Mouse (Mus musculus): ENCODE results near the gene Snrnp25. TPM values are rescaled to one million over a fixed set of nuclear protein-coding genes. Genes with fewer than 3 reads are reported as not detected.

Snrnp25 gene
- polyA plus RNA-seq, 1 experiment: 58.3 TPM

- no peak overlapping the region for H3K4me3 ChIP-seq
- peaks cover 35% of the 10 kb centered on the region for H3K36me3 ChIP-seq (ENCODE audit: control insufficient read depth, insufficient read depth)
- no peaks in the 10 kb centered on the region for H3K27me3 ChIP-seq (ENCODE audit: control insufficient read depth, insufficient read depth, insufficient read length)
- no peak for TF ChIP-seq REST (IDR thresholded peaks at IDR 0.05; ENCODE audit: insufficient read depth, insufficient read length)
- TF ChIP-seq MAX (IDR thresholded peaks at IDR 0.05; ENCODE audit: low read depth): no peak
- TF ChIP-seq TCF3 (IDR thresholded peaks at IDR 0.05; ENCODE audit: insufficient read length, low read depth): no peak
- no peak for TF ChIP-seq POLR2AphosphoS2 (IDR thresholded peaks at IDR 0.05; ENCODE audit: insufficient read length, low read depth)
- TF ChIP-seq CEBPB (IDR thresholded peaks at IDR 0.05; ENCODE audit: insufficient read depth, poor library complexity, severe bottlenecking): no peak
- TF ChIP-seq POLR2A (IDR thresholded peaks at IDR 0.05; ENCODE audit: insufficient read length, low read depth): no peak
- no peak for TF ChIP-seq SRF (IDR thresholded peaks at IDR 0.05; ENCODE audit: control insufficient read depth, insufficient read length, low read depth)
- no peak for TF ChIP-seq MYOG (IDR thresholded peaks at IDR 0.05; ENCODE audit: control insufficient read depth in 1 of 3, insufficient read depth in 1 of 3, insufficient read length in 2 of 3, low read depth in 2 of 3)
- no peak for TF ChIP-seq TCF12 (IDR thresholded peaks at IDR 0.05; ENCODE audit: insufficient read depth, poor library complexity, severe bottlenecking)
- TF ChIP-seq USF1 (IDR thresholded peaks at IDR 0.05; ENCODE audit: low read depth): no peak
- no peak for TF ChIP-seq E2F4 (IDR thresholded peaks at IDR 0.05; ENCODE audit: insufficient read depth)
- TF ChIP-seq MYOD1 (IDR thresholded peaks at IDR 0.05; ENCODE audit: control insufficient read depth in 1 of 3, insufficient read length in 2 of 3, low read depth in 2 of 3): no peak
- H3K79me2 ChIP-seq (ENCODE audit: control insufficient read depth, insufficient read depth): no peaks in the 10 kb centered on the region
- no peak overlapping the region for H3K4me2 ChIP-seq (ENCODE audit: low read depth)
- H3ac ChIP-seq (ENCODE audit: control insufficient read depth, insufficient read length): no peak overlapping the region
Measured at GRCm38 (mm10) chr11:32243205-32243955, 38.2 kb downstream of the Snrnp25 start.

GRCm38 (mm10) chr11:32244064-32244463 is 38.8 kb downstream of the Snrnp25 start:
- no peak overlapping the region for H3K4me2 ChIP-seq (ENCODE audit: low read depth)

GRCm38 (mm10) chr11:32244617-32245016 is 39.4 kb downstream of the Snrnp25 start:
- no peak for TF ChIP-seq CEBPB (IDR thresholded peaks at IDR 0.05; ENCODE audit: insufficient read depth, poor library complexity, severe bottlenecking)
- TF ChIP-seq POLR2A (IDR thresholded peaks at IDR 0.05; ENCODE audit: insufficient read length, low read depth): no peak
- no peak for TF ChIP-seq MYOD1 (IDR thresholded peaks at IDR 0.05; ENCODE audit: control insufficient read depth in 1 of 3, insufficient read length in 2 of 3, low read depth in 2 of 3)
- no peak for TF ChIP-seq SRF (IDR thresholded peaks at IDR 0.05; ENCODE audit: control insufficient read depth, insufficient read length, low read depth)
- TF ChIP-seq MAX (IDR thresholded peaks at IDR 0.05; ENCODE audit: low read depth): no peak
- no peak for TF ChIP-seq TCF12 (IDR thresholded peaks at IDR 0.05; ENCODE audit: insufficient read depth, poor library complexity, severe bottlenecking)
- no peak for TF ChIP-seq REST (IDR thresholded peaks at IDR 0.05; ENCODE audit: insufficient read depth, insufficient read length)
- no peak for TF ChIP-seq TCF3 (IDR thresholded peaks at IDR 0.05; ENCODE audit: insufficient read length, low read depth)
- no peak for TF ChIP-seq E2F4 (IDR thresholded peaks at IDR 0.05; ENCODE audit: insufficient read depth)
- TF ChIP-seq USF1 (IDR thresholded peaks at IDR 0.05; ENCODE audit: low read depth): no peak
- TF ChIP-seq MYOG (IDR thresholded peaks at IDR 0.05; ENCODE audit: control insufficient read depth in 1 of 3, insufficient read depth in 1 of 3, insufficient read length in 2 of 3, low read depth in 2 of 3): no peak
- no peak for TF ChIP-seq POLR2AphosphoS2 (IDR thresholded peaks at IDR 0.05; ENCODE audit: insufficient read length, low read depth)
- Histone ChIP-seq H3ac (ENCODE audit: control insufficient read depth, insufficient read length) (no peak overlapping the region), H3K27me3 (ENCODE audit: control insufficient read depth, insufficient read depth, insufficient read length) (no peaks in the 10 kb centered on the region), H3K79me2 (ENCODE audit: control insufficient read depth, insufficient read depth) (no peaks in the 10 kb centered on the region), H3K4me3 (no peak overlapping the region), H3K36me3 (ENCODE audit: control insufficient read depth, insufficient read depth) (peaks cover 34% of the 10 kb centered on the region), H3K4me2 (ENCODE audit: low read depth) (no peak overlapping the region)

More at GRCm38 (mm10) chr11:32244064-32244463, 38.8 kb downstream of the Snrnp25 start:
- Histone ChIP-seq H3K4me3 (no peak overlapping the region), H3ac (ENCODE audit: control insufficient read depth, insufficient read length) (no peak overlapping the region), H3K79me2 (ENCODE audit: control insufficient read depth, insufficient read depth) (no peaks in the 10 kb centered on the region), H3K36me3 (ENCODE audit: control insufficient read depth, insufficient read depth) (peaks cover 29% of the 10 kb centered on the region), H3K27me3 (ENCODE audit: control insufficient read depth, insufficient read depth, insufficient read length) (no peaks in the 10 kb centered on the region)
- TF ChIP-seq CEBPB (IDR thresholded peaks at IDR 0.05; ENCODE audit: insufficient read depth, poor library complexity, severe bottlenecking) (no peak), MYOG (IDR thresholded peaks at IDR 0.05; ENCODE audit: control insufficient read depth in 1 of 3, insufficient read depth in 1 of 3, insufficient read length in 2 of 3, low read depth in 2 of 3) (no peak), MAX (IDR thresholded peaks at IDR 0.05; ENCODE audit: low read depth) (no peak)

GRCm38 (mm10) chr11:32245614-32246013 is 40.4 kb downstream of the Snrnp25 start:
- Histone ChIP-seq H3ac (ENCODE audit: control insufficient read depth, insufficient read length) (no peak overlapping the region), H3K79me2 (ENCODE audit: control insufficient read depth, insufficient read depth) (no peaks in the 10 kb centered on the region), H3K36me3 (ENCODE audit: control insufficient read depth, insufficient read depth) (peaks cover 43% of the 10 kb centered on the region), H3K4me3 (no peak overlapping the region), H3K27me3 (ENCODE audit: control insufficient read depth, insufficient read depth, insufficient read length) (no peaks in the 10 kb centered on the region), H3K4me2 (ENCODE audit: low read depth) (no peak overlapping the region)
- TF ChIP-seq CEBPB (IDR thresholded peaks at IDR 0.05; ENCODE audit: insufficient read depth, poor library complexity, severe bottlenecking) (no peak), MYOG (IDR thresholded peaks at IDR 0.05; ENCODE audit: control insufficient read depth in 1 of 3, insufficient read depth in 1 of 3, insufficient read length in 2 of 3, low read depth in 2 of 3) (no peak), E2F4 (IDR thresholded peaks at IDR 0.05; ENCODE audit: insufficient read depth) (no peak), USF1 (IDR thresholded peaks at IDR 0.05; ENCODE audit: low read depth) (no peak), MYOD1 (IDR thresholded peaks at IDR 0.05; ENCODE audit: control insufficient read depth in 1 of 3, insufficient read length in 2 of 3, low read depth in 2 of 3) (no peak), TCF12 (IDR thresholded peaks at IDR 0.05; ENCODE audit: insufficient read depth, poor library complexity, severe bottlenecking) (no peak), REST (IDR thresholded peaks at IDR 0.05; ENCODE audit: insufficient read depth, insufficient read length) (no peak), POLR2A (IDR thresholded peaks at IDR 0.05; ENCODE audit: insufficient read length, low read depth) (no peak), SRF (IDR thresholded peaks at IDR 0.05; ENCODE audit: control insufficient read depth, insufficient read length, low read depth) (no peak), POLR2AphosphoS2 (IDR thresholded peaks at IDR 0.05; ENCODE audit: insufficient read length, low read depth) (no peak)
